Mouse (Mus musculus) small intestine, adult 2 months (tissue): ENCODE measurements around the gene 1810009A15Rik.
"Not testable (repeated sequence)": the region's sequence is repeated elsewhere in the genome, so short reads cannot be mapped to it uniquely, and the experiment has no call there.

ENCODE experiments used
- CTCF ChIP-seq: fragments of 200-500 bp; IDR thresholded peaks from 2 replicates; pipeline ENCODE4 v1.5.1; 2012; ENCODE audit warnings: low read depth, mild to moderate bottlenecking, control low read depth, inconsistent platforms, low read length, moderate library complexity, mixed read lengths; ENCODE audit not compliant: insufficient replicate concordance, insufficient read length; ENCODE audit errors: extremely low read depth
- POLR2A ChIP-seq: fragments of 200-500 bp; IDR thresholded peaks from 2 replicates; pipeline ENCODE4 v1.6.1; 2012; ENCODE audit warnings: low read depth, mild to moderate bottlenecking, control low read depth, inconsistent platforms, low read length, moderate library complexity

- TF ChIP-seq CTCF, POLR2A: not testable (repeated sequence)
Measured at GRCm38 (mm10) chr19:8896231-8896630, 7.6 kb downstream of the 1810009A15Rik start.
